Mouse (Mus musculus): ENCODE results near the gene Hs6st3. TPM values are rescaled to one million over a fixed set of nuclear protein-coding genes. Genes with fewer than 3 reads are reported as not detected.

Hs6st3 gene
- 0.80 and 1.4 TPM in 2 replicates for polyA plus RNA-seq (2016; fragmentation: Nextera tagmentation; extraction: Ambion mirVana)

GRCm38 (mm10) chr14:119137906-119138785 lies at the start of gene Hs6st3:
Gene Hs6st3, plus strand, starts transcription at chr14:119138341.
- Histone ChIP-seq H3K27me3 (peaks cover 76% of the 10 kb centered on the region), H3K27ac (0 out of 2 replicates have a peak within 1 kb of the TSS, but pooled peaks have one; percentile 23), H3K9me3 (replicated peaks) (no peaks in the 10 kb centered on the region), H3K9ac (peak within 1 kb of the TSS; percentile 67), H3K4me1 (peaks cover 11% of the 10 kb centered on the region), H3K36me3 (no peaks in the 10 kb centered on the region), H3K4me3 (peak within 1 kb of the TSS; percentile 67), H3K4me2 (replicated peaks) (peak within 1 kb of the TSS; percentile 98)
- under 1% methylated on average over 94 of the region's 100 CpGs for WGBS
- ATAC-seq (ENCODE audit: low FRiP score), result peak; percentile 72

GRCm38 (mm10) chr14:119098851-119099569 lies 39.1 kb upstream of the Hs6st3 start, which contains the start of gene Uggt2:
Gene Uggt2, minus strand, starts transcription at chr14:119099430.
- peak; percentile 97 for ATAC-seq (ENCODE audit: low FRiP score)
- 1% methylated on average over 70 of the region's 72 CpGs for WGBS
- Histone ChIP-seq H3K9ac (peak within 1 kb of the TSS; percentile 89), H3K4me2 (replicated peaks) (peak within 1 kb of the TSS; percentile 77), H3K9me3 (replicated peaks) (no peaks in the 10 kb centered on the region), H3K36me3 (no peaks in the 10 kb centered on the region), H3K4me1 (peaks cover 15% of the 10 kb centered on the region), H3K4me3 (peak within 1 kb of the TSS; percentile 84), H3K27ac (peak within 1 kb of the TSS; percentile 90), H3K27me3 (no peaks in the 10 kb centered on the region)

GRCm38 (mm10) chr14:119099570-119099891 lies 38.6 kb upstream of the Hs6st3 start:
- H3K27me3 ChIP-seq, result no peaks in the 10 kb centered on the region
- peak; percentile 89; the same call in 1 of the 2 replicates for ATAC-seq (ENCODE audit: low FRiP score)
- H3K9me3 ChIP-seq (replicated peaks), result no peaks in the 10 kb centered on the region
- peaks cover 15% of the 10 kb centered on the region for H3K4me1 ChIP-seq
- no peaks in the 10 kb centered on the region for H3K36me3 ChIP-seq
- under 1% methylated on average over 13 of the region's 13 CpGs for WGBS
- H3K9ac ChIP-seq, result peak overlapping the region; percentile 89
- H3K27ac ChIP-seq, result peak overlapping the region; percentile 90
- H3K4me3 ChIP-seq, result peak overlapping the region; percentile 84
- H3K4me2 ChIP-seq (replicated peaks), result peak overlapping the region; percentile 77

- no peak for ATAC-seq (ENCODE audit: low FRiP score)
- no peak overlapping the region for H3K9ac ChIP-seq
- WGBS, result 87% methylated on average over 8 of the region's 8 CpGs
These were observed 30.6 kb upstream of the Hs6st3 start for GRCm38 (mm10) chr14:119107591-119107990.

GRCm38 (mm10) chr14:119108776-119109301 lies 29.3 kb upstream of the Hs6st3 start:
- no peaks in the 10 kb centered on the region for H3K4me1 ChIP-seq
- no peaks in the 10 kb centered on the region for H3K9me3 ChIP-seq (replicated peaks)
- no peaks in the 10 kb centered on the region for H3K27me3 ChIP-seq
- no peak overlapping the region for H3K27ac ChIP-seq
- no peak overlapping the region for H3K4me2 ChIP-seq (replicated peaks)
- H3K36me3 ChIP-seq, result no peaks in the 10 kb centered on the region
- no peak overlapping the region for H3K4me3 ChIP-seq
- H3K9ac ChIP-seq, result no peak overlapping the region
- no peak for ATAC-seq (ENCODE audit: low FRiP score)
- WGBS, result 70% methylated on average over 7 of the region's 7 CpGs

More at GRCm38 (mm10) chr14:119107591-119107990, 30.6 kb upstream of the Hs6st3 start:
- Histone ChIP-seq H3K4me3 (no peak overlapping the region), H3K36me3 (no peaks in the 10 kb centered on the region), H3K27me3 (no peaks in the 10 kb centered on the region), H3K27ac (no peak overlapping the region), H3K4me2 (replicated peaks) (no peak overlapping the region), H3K4me1 (no peaks in the 10 kb centered on the region), H3K9me3 (replicated peaks) (no peaks in the 10 kb centered on the region)

- 84% methylated on average over 3 of the region's 3 CpGs for WGBS
- Histone ChIP-seq H3K4me2 (replicated peaks) (no peak overlapping the region), H3K4me1 (no peaks in the 10 kb centered on the region), H3K4me3 (no peak overlapping the region), H3K9me3 (replicated peaks) (no peaks in the 10 kb centered on the region), H3K9ac (no peak overlapping the region), H3K27ac (no peak overlapping the region), H3K36me3 (no peaks in the 10 kb centered on the region), H3K27me3 (no peaks in the 10 kb centered on the region)
- ATAC-seq (ENCODE audit: low FRiP score), result peak; percentile 46; the same call in 1 of the 2 replicates
These were observed 28.3 kb upstream of the Hs6st3 start for GRCm38 (mm10) chr14:119109776-119110218.

- Histone ChIP-seq H3K27ac (no peak overlapping the region), H3K4me3 (no peak overlapping the region), H3K9ac (no peak overlapping the region), H3K27me3 (no peaks in the 10 kb centered on the region), H3K36me3 (no peaks in the 10 kb centered on the region), H3K9me3 (replicated peaks) (no peaks in the 10 kb centered on the region), H3K4me2 (replicated peaks) (no peak overlapping the region), H3K4me1 (no peaks in the 10 kb centered on the region)
- WGBS, result 83% methylated on average over 6 of the region's 6 CpGs
- no peak for ATAC-seq (ENCODE audit: low FRiP score)
These were observed 25.6 kb upstream of the Hs6st3 start for GRCm38 (mm10) chr14:119112558-119112957.

GRCm38 (mm10) chr14:119123582-119123981 lies 14.6 kb upstream of the Hs6st3 start:
- peak; percentile 29 for ATAC-seq (ENCODE audit: low FRiP score)

GRCm38 (mm10) chr14:119124061-119124460 lies 14.1 kb upstream of the Hs6st3 start:
- peak overlapping the region; percentile 30; the same call in 1 of the 2 replicates for H3K4me3 ChIP-seq
- peaks cover 15% of the 10 kb centered on the region for H3K4me1 ChIP-seq
- peaks cover 27% of the 10 kb centered on the region for H3K27me3 ChIP-seq
- H3K4me2 ChIP-seq (replicated peaks), result peak overlapping the region; percentile 59
- H3K9ac ChIP-seq, result no peak overlapping the region
- H3K36me3 ChIP-seq, result no peaks in the 10 kb centered on the region
- WGBS, result 25% methylated on average over 3 of the region's 3 CpGs
- H3K9me3 ChIP-seq (replicated peaks), result no peaks in the 10 kb centered on the region
- no peak overlapping the region for H3K27ac ChIP-seq
- peak; percentile 83 for ATAC-seq (ENCODE audit: low FRiP score)

More at GRCm38 (mm10) chr14:119123582-119123981, 14.6 kb upstream of the Hs6st3 start:
- Histone ChIP-seq H3K27ac (peak overlapping the region; percentile 46; the same call in 1 of the 2 replicates), H3K4me2 (replicated peaks) (peak overlapping the region; percentile 59), H3K9ac (peak overlapping the region; percentile 38), H3K9me3 (replicated peaks) (no peaks in the 10 kb centered on the region), H3K4me3 (peak overlapping the region; percentile 30), H3K36me3 (no peaks in the 10 kb centered on the region), H3K27me3 (peaks cover 26% of the 10 kb centered on the region), H3K4me1 (peaks cover 15% of the 10 kb centered on the region)
- 5% methylated on average over 12 of the region's 12 CpGs for WGBS

- peaks cover 27% of the 10 kb centered on the region for H3K27me3 ChIP-seq
- 21% methylated on average over 4 of the region's 4 CpGs for WGBS
- no peak overlapping the region for H3K9ac ChIP-seq
- H3K9me3 ChIP-seq (replicated peaks), result no peaks in the 10 kb centered on the region
- no peak overlapping the region for H3K27ac ChIP-seq
- no peak overlapping the region for H3K4me2 ChIP-seq (replicated peaks)
- H3K36me3 ChIP-seq, result no peaks in the 10 kb centered on the region
- H3K4me1 ChIP-seq, result peaks cover 15% of the 10 kb centered on the region
- peak; percentile 41 for ATAC-seq (ENCODE audit: low FRiP score)
- no peak overlapping the region for H3K4me3 ChIP-seq
These were observed 12.3 kb upstream of the Hs6st3 start for GRCm38 (mm10) chr14:119125840-119126239.

GRCm38 (mm10) chr14:119127330-119127729 lies 10.8 kb upstream of the Hs6st3 start:
- peaks cover 15% of the 10 kb centered on the region for H3K4me1 ChIP-seq

GRCm38 (mm10) chr14:119137512-119137905 lies 632 bp upstream of the Hs6st3 start:
- Histone ChIP-seq H3K27me3 (peaks cover 76% of the 10 kb centered on the region), H3K4me1 (peaks cover 11% of the 10 kb centered on the region), H3K36me3 (no peaks in the 10 kb centered on the region), H3K4me2 (replicated peaks) (peak overlapping the region; percentile 98), H3K27ac (0 out of 2 replicates have a peak overlapping the region, but pooled peaks have one; percentile 23), H3K4me3 (peak overlapping the region; percentile 67), H3K9ac (peak overlapping the region; percentile 67), H3K9me3 (replicated peaks) (no peaks in the 10 kb centered on the region)
- ATAC-seq (ENCODE audit: low FRiP score), result peak; percentile 89
- under 1% methylated on average over 38 of the region's 38 CpGs for WGBS

More at GRCm38 (mm10) chr14:119127330-119127729, 10.8 kb upstream of the Hs6st3 start:
- Histone ChIP-seq H3K9me3 (replicated peaks) (no peaks in the 10 kb centered on the region), H3K36me3 (no peaks in the 10 kb centered on the region), H3K27ac (no peak overlapping the region), H3K4me3 (no peak overlapping the region), H3K27me3 (peaks cover 20% of the 10 kb centered on the region), H3K4me2 (replicated peaks) (no peak overlapping the region), H3K9ac (no peak overlapping the region)
- 94% methylated on average over 2 of the region's 2 CpGs for WGBS
- peak; percentile 23; the same call in 1 of the 2 replicates for ATAC-seq (ENCODE audit: low FRiP score)

Measured in hindbrain, embryonic 12.5 days (tissue).